Mouse (Mus musculus): Measurements from ENCODE around the gene Ccdc142. TPM values are rescaled to one million over a fixed set of nuclear protein-coding genes. Genes with fewer than 3 reads are reported as not detected.

Gene Ccdc142
- total and polyA plus RNA-seq, 3 experiments = 3.4 to 6.3 (median 4.4) TPM

GRCm38 (mm10) chr6:83134951-83135513 lies 33.6 kb downstream of the Ccdc142 start, which contains the start of gene Rtkn:
Gene Rtkn, plus strand, starts transcription at chr6:83135463.
- Histone ChIP-seq H3K4me1 (ENCODE audit: insufficient read depth, low read depth, low read length) (peaks cover 55% of the 10 kb centered on the region), H3K27me3 (ENCODE audit: insufficient read depth, low read length) (peaks cover 2% of the 10 kb centered on the region; the same call in 1 of the 2 replicates), H3K36me3 (replicated peaks) (peaks cover 12% of the 10 kb centered on the region), H3K9me3 (replicated peaks) (no peaks in the 10 kb centered on the region), H3K4me3 (ENCODE audit: low read depth, low read length) (0 out of 2 replicates have a peak within 1 kb of the TSS, but pooled peaks have one; percentile 74)
- TF ChIP-seq GATA2 (IDR thresholded peaks at IDR 0.05; ENCODE audit: borderline replicate concordance, low read depth, low read length) = no peak
- no peak for TF ChIP-seq POLR2AphosphoS5 (IDR thresholded peaks at IDR 0.05; ENCODE audit: insufficient replicate concordance, low read depth, low read length)
- TF ChIP-seq TAL1 (conservative IDR thresholded peaks at IDR 0.05; ENCODE audit: low read depth, low read length) = no peak
- no peak for TF ChIP-seq CTCF (IDR thresholded peaks at IDR 0.05; ENCODE audit: low read depth, low read length)
- no peak for TF ChIP-seq GATA1 (IDR thresholded peaks at IDR 0.05; ENCODE audit: borderline replicate concordance, low read length)
- no peak for ATAC-seq (ENCODE audit: extremely low read depth, insufficient number of reproducible peaks, low FRiP score, poor library complexity, severe bottlenecking)
- DNase-seq (ENCODE audit: low spot score) = no peak

GRCm38 (mm10) chr6:83135571-83136161 lies 34.3 kb downstream of the Ccdc142 start:
- Histone ChIP-seq H3K27me3 (ENCODE audit: insufficient read depth, low read length) (peaks cover 3% of the 10 kb centered on the region; the same call in 1 of the 2 replicates), H3K36me3 (replicated peaks) (peaks cover 12% of the 10 kb centered on the region), H3K4me3 (ENCODE audit: low read depth, low read length) (no peak overlapping the region), H3K9me3 (replicated peaks) (no peaks in the 10 kb centered on the region), H3K4me1 (ENCODE audit: insufficient read depth, low read depth, low read length) (peaks cover 55% of the 10 kb centered on the region)
- DNase-seq (ENCODE audit: low spot score) (no peak), ATAC-seq (ENCODE audit: extremely low read depth, insufficient number of reproducible peaks, low FRiP score, poor library complexity, severe bottlenecking) (no peak)
- TF ChIP-seq POLR2AphosphoS5 (IDR thresholded peaks at IDR 0.05; ENCODE audit: insufficient replicate concordance, low read depth, low read length) = no peak
- TF ChIP-seq CTCF (IDR thresholded peaks at IDR 0.05; ENCODE audit: low read depth, low read length) = no peak
- TF ChIP-seq TAL1 (conservative IDR thresholded peaks at IDR 0.05; ENCODE audit: low read depth, low read length) = no peak
- no peak for TF ChIP-seq GATA1 (IDR thresholded peaks at IDR 0.05; ENCODE audit: borderline replicate concordance, low read length)
- no peak for TF ChIP-seq GATA2 (IDR thresholded peaks at IDR 0.05; ENCODE audit: borderline replicate concordance, low read depth, low read length)

- Histone ChIP-seq H3K9me3 (replicated peaks) (no peaks in the 10 kb centered on the region), H3K4me1 (ENCODE audit: insufficient read depth, low read depth, low read length) (peaks cover 51% of the 10 kb centered on the region), H3K4me3 (ENCODE audit: low read depth, low read length) (peak overlapping the region; percentile 74), H3K36me3 (replicated peaks) (peaks cover 12% of the 10 kb centered on the region), H3K27me3 (ENCODE audit: insufficient read depth, low read length) (peaks cover 3% of the 10 kb centered on the region; the same call in 1 of the 2 replicates)
- DNase-seq (ENCODE audit: low spot score) (no peak), ATAC-seq (ENCODE audit: extremely low read depth, insufficient number of reproducible peaks, low FRiP score, poor library complexity, severe bottlenecking) (no peak)
- TF ChIP-seq CTCF (IDR thresholded peaks at IDR 0.05; ENCODE audit: low read depth, low read length) = no peak
- no peak for TF ChIP-seq TAL1 (conservative IDR thresholded peaks at IDR 0.05; ENCODE audit: low read depth, low read length)
- TF ChIP-seq POLR2AphosphoS5 (IDR thresholded peaks at IDR 0.05; ENCODE audit: insufficient replicate concordance, low read depth, low read length) = no peak
- no peak for TF ChIP-seq GATA2 (IDR thresholded peaks at IDR 0.05; ENCODE audit: borderline replicate concordance, low read depth, low read length)
- TF ChIP-seq GATA1 (IDR thresholded peaks at IDR 0.05; ENCODE audit: borderline replicate concordance, low read length) = no peak
These were observed 35.0 kb downstream of the Ccdc142 start for GRCm38 (mm10) chr6:83136291-83136880.

- peaks cover 3% of the 10 kb centered on the region; the same call in 1 of the 2 replicates for H3K27me3 ChIP-seq (ENCODE audit: insufficient read depth, low read length)
- no peak for TF ChIP-seq POLR2AphosphoS5 (IDR thresholded peaks at IDR 0.05; ENCODE audit: insufficient replicate concordance, low read depth, low read length)
- TF ChIP-seq TAL1 (conservative IDR thresholded peaks at IDR 0.05; ENCODE audit: low read depth, low read length) = no peak
- no peak for TF ChIP-seq GATA1 (IDR thresholded peaks at IDR 0.05; ENCODE audit: borderline replicate concordance, low read length)
- no peak for TF ChIP-seq CTCF (IDR thresholded peaks at IDR 0.05; ENCODE audit: low read depth, low read length)
- TF ChIP-seq GATA2 (IDR thresholded peaks at IDR 0.05; ENCODE audit: borderline replicate concordance, low read depth, low read length) = no peak
- peaks cover 46% of the 10 kb centered on the region for H3K4me1 ChIP-seq (ENCODE audit: insufficient read depth, low read depth, low read length)
- ATAC-seq (ENCODE audit: extremely low read depth, insufficient number of reproducible peaks, low FRiP score, poor library complexity, severe bottlenecking) = peak; percentile 51
- peaks cover 12% of the 10 kb centered on the region for H3K36me3 ChIP-seq (replicated peaks)
- DNase-seq (ENCODE audit: low spot score) = peak; percentile 74
- H3K4me3 ChIP-seq (ENCODE audit: low read depth, low read length) = peak overlapping the region; percentile 74
- no peaks in the 10 kb centered on the region for H3K9me3 ChIP-seq (replicated peaks)
These were observed 35.6 kb downstream of the Ccdc142 start for GRCm38 (mm10) chr6:83136881-83137575.

GRCm38 (mm10) chr6:83137576-83137950 lies 36.2 kb downstream of the Ccdc142 start:
- H3K9me3 ChIP-seq (replicated peaks) = no peaks in the 10 kb centered on the region
- peak overlapping the region; percentile 74 for H3K4me3 ChIP-seq (ENCODE audit: low read depth, low read length)
- DNase-seq (ENCODE audit: low spot score) (peak; percentile 74), ATAC-seq (ENCODE audit: extremely low read depth, insufficient number of reproducible peaks, low FRiP score, poor library complexity, severe bottlenecking) (peak; percentile 56)
- peaks cover 7% of the 10 kb centered on the region; the same call in 1 of the 2 replicates for H3K27me3 ChIP-seq (ENCODE audit: insufficient read depth, low read length)
- H3K36me3 ChIP-seq (replicated peaks) = peaks cover 12% of the 10 kb centered on the region
- TF ChIP-seq GATA2 (IDR thresholded peaks at IDR 0.05; ENCODE audit: borderline replicate concordance, low read depth, low read length) (no peak), TAL1 (conservative IDR thresholded peaks at IDR 0.05; ENCODE audit: low read depth, low read length) (no peak), CTCF (IDR thresholded peaks at IDR 0.05; ENCODE audit: low read depth, low read length) (no peak), POLR2AphosphoS5 (IDR thresholded peaks at IDR 0.05; ENCODE audit: insufficient replicate concordance, low read depth, low read length) (no peak), GATA1 (IDR thresholded peaks at IDR 0.05; ENCODE audit: borderline replicate concordance, low read length) (no peak)
- H3K4me1 ChIP-seq (ENCODE audit: insufficient read depth, low read depth, low read length) = peaks cover 48% of the 10 kb centered on the region
